Comparison of ENCODE assay signal across 30 mouse cellular contexts in the genomic region with DNA sequence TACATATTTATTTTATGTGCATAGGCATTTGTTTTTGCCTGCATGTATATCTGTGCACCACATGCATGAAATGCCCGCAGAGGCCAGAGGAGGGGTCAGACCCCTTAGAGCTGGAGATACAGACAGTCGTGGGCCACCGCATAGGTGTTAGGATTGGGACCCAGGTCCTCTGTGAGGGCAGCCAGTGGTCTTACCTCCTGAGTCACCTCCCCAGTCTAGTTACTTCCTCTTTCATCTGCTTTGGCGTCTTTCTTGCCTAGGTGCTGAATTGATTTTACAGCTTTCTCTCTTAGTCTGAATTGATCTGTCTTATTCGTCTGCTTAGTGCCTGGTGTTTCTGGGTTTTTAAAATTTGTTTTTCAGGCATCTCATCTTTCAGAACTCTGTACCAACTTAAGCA.
DNase-seq lines count a peak whose midpoint lies in the region; ATAC-seq lines count a peak whose summit lies in the region.
"Had no signal": no experiment of that assay in that cellular context is flagged by ENCODE, and none has a peak within 500 bp of the region (broad histone marks: within the 10 kb centered on the region; RNA-seq: fewer than 3 reads in every experiment).

No protein-coding gene starts in this region.

- ATAC-seq in kidney, embryonic 15.5 days (replicated peaks; ENCODE audit: low FRiP score): no peak
- no peak for ATAC-seq in kidney, embryonic 14.5 days (ENCODE audit: low FRiP score, low TSS enrichment)
- ATAC-seq in midbrain, embryonic 14.5 days (ENCODE audit: low FRiP score, low TSS enrichment): no peak
- ATAC-seq: activated CD4-positive, CD25-positive, alpha-beta regulatory T cell, adult 4 months; CD4-positive, CD25-positive, alpha-beta regulatory T cell, adult 4 months; forebrain, embryonic 13.5 days; inflammation-experienced regulatory T-cells, adult 6 months; liver, embryonic 12.5 days; liver, postnatal 0 days had no signal

- H3K9ac ChIP-seq in kidney, embryonic 15.5 days: no peak overlapping the region
- no peak overlapping the region for H3K9ac ChIP-seq in kidney, embryonic 14.5 days (ENCODE audit: low read depth, low read length)
- H3K9ac ChIP-seq in midbrain, embryonic 14.5 days (replicated peaks; ENCODE audit: low read length): no peak overlapping the region
- H3K9ac ChIP-seq: embryonic facial prominence, embryonic 15.5 days; forebrain, embryonic 13.5 days; heart, embryonic 15.5 days; liver, embryonic 12.5 days; liver, postnatal 0 days had no signal

- no peak overlapping the region for H3K4me2 ChIP-seq in kidney, embryonic 15.5 days
- H3K4me2 ChIP-seq in kidney, embryonic 14.5 days (replicated peaks; ENCODE audit: low read depth, low read length): no peak overlapping the region
- no peak overlapping the region for H3K4me2 ChIP-seq in midbrain, embryonic 14.5 days (ENCODE audit: low read length)
- H3K4me2 ChIP-seq: embryonic facial prominence, embryonic 15.5 days; forebrain, embryonic 13.5 days; heart, embryonic 15.5 days; liver, embryonic 12.5 days had no signal

- H3K27ac ChIP-seq in kidney, embryonic 15.5 days: 0 out of 2 replicates have a peak overlapping the region, but pooled peaks have one; percentile 37
- H3K27ac ChIP-seq in kidney, embryonic 14.5 days (ENCODE audit: low read depth, low read length): no peak overlapping the region
- H3K27ac ChIP-seq in midbrain, embryonic 14.5 days (replicated peaks; ENCODE audit: low read depth, low read length): peak overlapping the region; percentile 49; the same call in 1 of the 2 replicates
- H3K27ac ChIP-seq: embryonic facial prominence, embryonic 10.5 days; embryonic facial prominence, embryonic 15.5 days; forebrain, embryonic 13.5 days; heart, embryonic 10.5 days; heart, embryonic 15.5 days; liver, embryonic 12.5 days had no signal

- H3K27me3 ChIP-seq in kidney, embryonic 15.5 days: no peaks in the 10 kb centered on the region
- H3K27me3 ChIP-seq in kidney, embryonic 14.5 days (ENCODE audit: control insufficient read depth, insufficient read depth, low read length): no peaks in the 10 kb centered on the region
- H3K27me3 ChIP-seq in midbrain, embryonic 14.5 days (ENCODE audit: control insufficient read depth, insufficient read depth, low read length): no peaks in the 10 kb centered on the region
- H3K27me3 ChIP-seq: embryonic facial prominence, embryonic 15.5 days; forebrain, embryonic 13.5 days; heart, embryonic 15.5 days; liver, embryonic 12.5 days; megakaryocyte, embryonic 14.5 days had no signal

- intact Hi-C loops in heart, postnatal 14 days (cut with DNase I): loop anchor here (5.0 kb wide), 1 partner anchor 120 kb away; no protein-coding TSS in a partner anchor

- H3K9me3 ChIP-seq in kidney, embryonic 15.5 days (replicated peaks): no peaks in the 10 kb centered on the region
- H3K9me3 ChIP-seq in kidney, embryonic 14.5 days (ENCODE audit: control insufficient read depth, low read length): no peaks in the 10 kb centered on the region
- H3K9me3 ChIP-seq in midbrain, embryonic 14.5 days (ENCODE audit: control insufficient read depth, low read length): no peaks in the 10 kb centered on the region
- H3K9me3 ChIP-seq: embryonic facial prominence, embryonic 10.5 days; embryonic facial prominence, embryonic 15.5 days; forebrain, embryonic 13.5 days; heart, embryonic 10.5 days; heart, embryonic 15.5 days; liver, embryonic 12.5 days had no signal

- 0 out of 2 replicates have a peak, but pooled peaks cover 3% of the 10 kb centered on the region for H3K36me3 ChIP-seq in kidney, embryonic 15.5 days
- no peaks in the 10 kb centered on the region for H3K36me3 ChIP-seq in kidney, embryonic 14.5 days (ENCODE audit: control insufficient read depth, insufficient read depth, low read length)
- peaks cover 7% of the 10 kb centered on the region; the same call in 1 of the 2 replicates for H3K36me3 ChIP-seq in midbrain, embryonic 14.5 days (ENCODE audit: control insufficient read depth, insufficient read depth, low read length)
- H3K36me3 ChIP-seq: embryonic facial prominence, embryonic 15.5 days; heart, embryonic 15.5 days had no signal

- WGBS in kidney, embryonic 15.5 days: 56% methylated on average over 5 of the region's 5 CpGs
- 55% methylated on average over 5 of the region's 5 CpGs for WGBS in kidney, embryonic 14.5 days
- 55% methylated on average over 5 of the region's 5 CpGs for WGBS in midbrain, embryonic 14.5 days

- peaks cover 6% of the 10 kb centered on the region for H3K4me1 ChIP-seq in kidney, embryonic 15.5 days
- 0 out of 2 replicates have a peak, but pooled peaks cover 4% of the 10 kb centered on the region for H3K4me1 ChIP-seq in kidney, embryonic 14.5 days (ENCODE audit: control insufficient read depth, insufficient read depth, low read length)
- 0 out of 2 replicates have a peak, but pooled peaks cover 6% of the 10 kb centered on the region for H3K4me1 ChIP-seq in midbrain, embryonic 14.5 days (ENCODE audit: control insufficient read depth, insufficient read depth, low read length)
- H3K4me1 ChIP-seq: embryonic facial prominence, embryonic 15.5 days; liver, embryonic 12.5 days had no signal

- no peak overlapping the region for H3K4me3 ChIP-seq in kidney, embryonic 15.5 days (replicated peaks)
- no peak overlapping the region for H3K4me3 ChIP-seq in kidney, embryonic 14.5 days (ENCODE audit: low read length)
- H3K4me3 ChIP-seq in midbrain, embryonic 14.5 days (replicated peaks; ENCODE audit: low read depth, low read length): no peak overlapping the region
- H3K4me3 ChIP-seq: embryonic facial prominence, embryonic 10.5 days; embryonic facial prominence, embryonic 15.5 days; forebrain, embryonic 13.5 days; heart, embryonic 10.5 days; heart, embryonic 15.5 days; liver, embryonic 12.5 days; megakaryocyte, embryonic 14.5 days had no signal

- peak; percentile 75 for DNase-seq in heart, adult 11 months
- DNase-seq in heart, postnatal 14 days: no peak
- DNase-seq in 416B (ENCODE audit: low read depth): peak; percentile 5
- no peak for DNase-seq in midbrain, embryonic 14.5 days
- DNase-seq in frontal cortex, postnatal 14 days (ENCODE audit: low spot score in 2 of 2): no peak
- DNase-seq in ovary, postnatal 10 days (ENCODE audit: low spot score): no peak
- DNase-seq: adrenal gland, adult 2 months; adrenal gland, postnatal 36 days; cerebellum, adult 18-20 months; cerebellum, postnatal 25 days; gastrocnemius, postnatal 14 days; heart, postnatal 36 days; kidney, adult 11 months; kidney, postnatal 4 days; left cerebral cortex, postnatal 4 days; liver, postnatal 0 days; lung, postnatal 36 days; thymus, postnatal 14 days had no signal

Comparison
In these comparisons a context has a peak if more than half of its experiments do, and no peak if none do; other contexts are left out.
1. DNase-seq: peak in heart, adult 11 months (single experiment) and 416B (single experiment); none in heart, postnatal 14 days (0 of 2), midbrain, embryonic 14.5 days (single experiment), frontal cortex, postnatal 14 days (0 of 2) and ovary, postnatal 10 days (single experiment).